Mouse (Mus musculus) lung, adult 2 months (tissue): ENCODE measurements around the gene S100a8.

Experiments
- CTCF ChIP-seq: fragments of 200-500 bp; IDR thresholded peaks from 2 replicates; pipeline ENCODE4 v1.5.1; 2011; ENCODE audit warnings: mild to moderate bottlenecking, low read length, control low read depth; ENCODE audit not compliant: insufficient read depth
- POLR2A ChIP-seq: fragments of 200-500 bp; IDR thresholded peaks from 2 replicates; pipeline ENCODE4 v1.6.1; 2011; ENCODE audit warnings: low read depth, mild to moderate bottlenecking, control low read depth, low read length, borderline replicate concordance; ENCODE audit errors: extremely low read depth

- no peak for TF ChIP-seq POLR2A
- no peak for TF ChIP-seq CTCF
Observed at GRCm38 (mm10) chr3:90659364-90660044, 9.3 kb upstream of the S100a8 start.
